Mouse (Mus musculus): Measurements from ENCODE around the gene Zcchc7. TPM values are rescaled to one million over a fixed set of nuclear protein-coding genes. Genes with fewer than 3 reads are reported as not detected.

Gene Zcchc7
- polyA plus RNA-seq, 1 experiment: 5.3 TPM

DNA sequence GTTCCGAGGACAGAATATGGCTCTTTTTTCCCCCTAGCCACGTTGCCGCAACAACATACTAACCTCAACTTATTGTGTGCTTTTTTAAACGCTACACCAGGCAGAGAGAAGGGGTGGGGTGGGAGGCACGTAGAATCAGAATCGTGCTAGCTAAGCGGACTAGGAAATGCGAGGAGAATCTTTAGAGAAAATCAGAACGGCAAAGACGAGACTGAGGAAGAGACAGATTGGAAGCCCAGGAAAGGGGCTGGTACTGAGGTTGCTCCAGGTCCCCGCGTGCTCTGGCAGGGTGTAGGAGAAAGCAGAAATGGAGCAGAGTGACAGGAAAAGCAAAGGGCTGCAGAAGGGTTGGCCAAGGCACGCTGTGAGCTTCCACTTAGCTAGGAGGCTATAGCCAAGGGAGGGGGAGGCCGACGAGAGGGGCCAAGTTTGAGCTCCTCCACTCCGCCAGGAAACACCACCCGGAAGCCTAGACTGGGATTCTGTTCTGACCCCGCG, 42.1 kb upstream of the Zcchc7 start:
- Histone ChIP-seq H3K4me3 (ENCODE audit: insufficient read depth, poor library complexity, severe bottlenecking) (no peak overlapping the region), H3K27me3 (ENCODE audit: control insufficient read depth, insufficient read depth, insufficient read length) (peaks cover 67% of the 10 kb centered on the region), H3K79me2 (ENCODE audit: control insufficient read depth, insufficient read depth) (no peaks in the 10 kb centered on the region), H3K36me3 (ENCODE audit: control insufficient read depth, insufficient read depth) (no peaks in the 10 kb centered on the region), H3K79me3 (ENCODE audit: low read depth) (no peaks in the 10 kb centered on the region), H3ac (ENCODE audit: control insufficient read depth, insufficient read length, low read depth) (no peak overlapping the region)
- TF ChIP-seq MYOD1 (IDR thresholded peaks at IDR 0.05; ENCODE audit: control insufficient read depth, insufficient read length, low read depth): no peak
- TF ChIP-seq CEBPB (IDR thresholded peaks at IDR 0.05; ENCODE audit: low read depth): no peak
- TF ChIP-seq MAX (IDR thresholded peaks at IDR 0.05): no peak
- TF ChIP-seq MYOG (IDR thresholded peaks at IDR 0.05; ENCODE audit: control insufficient read depth, extremely low read depth, insufficient read length): no peak
- TF ChIP-seq FOSL1 (IDR thresholded peaks at IDR 0.05; ENCODE audit: insufficient read depth, low read length, poor library complexity, severe bottlenecking): no peak
- TF ChIP-seq CTCF (IDR thresholded peaks at IDR 0.05; ENCODE audit: control insufficient read depth, insufficient read depth, insufficient read length): no peak
- TF ChIP-seq USF1 (IDR thresholded peaks at IDR 0.05; ENCODE audit: low read depth): no peak

DNA sequence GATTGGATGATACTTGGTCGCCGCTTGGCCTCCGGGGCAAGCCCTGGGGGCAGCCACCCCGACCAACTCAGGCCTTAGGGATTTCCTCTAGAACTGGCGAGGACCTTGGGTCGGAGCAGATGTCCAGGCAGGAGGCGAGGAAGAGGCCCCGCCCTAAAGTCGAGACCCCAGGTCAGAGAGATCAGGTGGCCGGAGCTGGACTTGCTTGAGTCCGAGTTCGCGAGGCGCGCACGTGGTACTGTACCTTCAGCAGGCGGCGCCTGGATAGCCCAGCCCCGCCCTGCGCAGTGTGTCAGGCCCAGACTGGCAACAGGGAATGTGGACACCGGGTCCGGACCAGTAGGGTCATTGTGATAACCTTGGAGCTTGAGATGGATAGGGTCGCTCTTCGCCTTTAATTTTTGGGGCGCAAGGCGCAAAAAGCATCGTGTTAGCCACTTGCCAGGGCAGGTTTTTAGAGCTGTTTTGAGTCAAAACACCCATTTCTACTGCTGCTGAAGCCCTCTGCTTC, 41.5 kb upstream of the Zcchc7 start:
- Histone ChIP-seq H3K27me3 (ENCODE audit: control insufficient read depth, insufficient read depth, insufficient read length) (peaks cover 67% of the 10 kb centered on the region), H3K4me3 (ENCODE audit: insufficient read depth, poor library complexity, severe bottlenecking) (no peak overlapping the region), H3ac (ENCODE audit: control insufficient read depth, insufficient read length, low read depth) (no peak overlapping the region), H3K36me3 (ENCODE audit: control insufficient read depth, insufficient read depth) (no peaks in the 10 kb centered on the region), H3K79me3 (ENCODE audit: low read depth) (no peaks in the 10 kb centered on the region), H3K79me2 (ENCODE audit: control insufficient read depth, insufficient read depth) (no peaks in the 10 kb centered on the region)
- no peak for TF ChIP-seq FOSL1 (IDR thresholded peaks at IDR 0.05; ENCODE audit: insufficient read depth, low read length, poor library complexity, severe bottlenecking)
- TF ChIP-seq MYOG (IDR thresholded peaks at IDR 0.05; ENCODE audit: control insufficient read depth, extremely low read depth, insufficient read length): no peak
- no peak for TF ChIP-seq MAX (IDR thresholded peaks at IDR 0.05)
- no peak for TF ChIP-seq USF1 (IDR thresholded peaks at IDR 0.05; ENCODE audit: low read depth)
- TF ChIP-seq CEBPB (IDR thresholded peaks at IDR 0.05; ENCODE audit: low read depth): no peak
- no peak for TF ChIP-seq MYOD1 (IDR thresholded peaks at IDR 0.05; ENCODE audit: control insufficient read depth, insufficient read length, low read depth)
- no peak for TF ChIP-seq CTCF (IDR thresholded peaks at IDR 0.05; ENCODE audit: control insufficient read depth, insufficient read depth, insufficient read length)

DNA sequence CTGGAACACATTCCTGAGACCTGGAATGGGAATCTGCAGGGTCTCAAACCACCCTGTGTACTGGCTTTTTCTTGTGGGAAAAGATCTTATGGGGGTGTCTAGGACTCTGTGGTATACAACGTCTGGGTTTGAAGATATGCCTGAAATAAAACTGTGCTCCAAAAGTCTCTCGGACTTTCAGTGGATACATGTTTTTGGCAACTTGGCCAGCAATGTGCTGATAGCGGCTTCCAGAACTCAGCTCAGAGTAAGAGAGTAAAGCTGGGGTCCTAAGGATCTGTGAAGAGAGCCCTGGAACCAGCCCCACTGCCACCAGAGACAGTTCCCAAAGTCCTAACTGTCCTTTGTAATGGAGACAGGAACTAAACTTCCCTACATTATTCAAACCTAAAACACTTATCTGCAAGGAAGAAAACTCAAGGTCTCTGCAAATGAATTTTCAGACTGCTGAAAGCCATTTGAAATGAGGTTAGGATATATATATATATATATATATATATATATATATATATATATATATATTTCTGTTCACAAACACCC, 40.0 kb upstream of the Zcchc7 start:
- TF ChIP-seq USF1 (IDR thresholded peaks at IDR 0.05; ENCODE audit: low read depth) (no peak), CTCF (IDR thresholded peaks at IDR 0.05; ENCODE audit: control insufficient read depth, insufficient read depth, insufficient read length) (no peak), CEBPB (IDR thresholded peaks at IDR 0.05; ENCODE audit: low read depth) (no peak), FOSL1 (IDR thresholded peaks at IDR 0.05; ENCODE audit: insufficient read depth, low read length, poor library complexity, severe bottlenecking) (no peak), MAX (IDR thresholded peaks at IDR 0.05) (no peak), MYOG (IDR thresholded peaks at IDR 0.05; ENCODE audit: control insufficient read depth, extremely low read depth, insufficient read length) (no peak), MYOD1 (IDR thresholded peaks at IDR 0.05; ENCODE audit: control insufficient read depth, insufficient read length, low read depth) (no peak)
- H3ac ChIP-seq (ENCODE audit: control insufficient read depth, insufficient read length, low read depth): no peak overlapping the region
- H3K4me3 ChIP-seq (ENCODE audit: insufficient read depth, poor library complexity, severe bottlenecking): no peak overlapping the region
- H3K36me3 ChIP-seq (ENCODE audit: control insufficient read depth, insufficient read depth): no peaks in the 10 kb centered on the region
- peaks cover 74% of the 10 kb centered on the region for H3K27me3 ChIP-seq (ENCODE audit: control insufficient read depth, insufficient read depth, insufficient read length)
- H3K79me2 ChIP-seq (ENCODE audit: control insufficient read depth, insufficient read depth): no peaks in the 10 kb centered on the region
- H3K79me3 ChIP-seq (ENCODE audit: low read depth): no peaks in the 10 kb centered on the region

DNA sequence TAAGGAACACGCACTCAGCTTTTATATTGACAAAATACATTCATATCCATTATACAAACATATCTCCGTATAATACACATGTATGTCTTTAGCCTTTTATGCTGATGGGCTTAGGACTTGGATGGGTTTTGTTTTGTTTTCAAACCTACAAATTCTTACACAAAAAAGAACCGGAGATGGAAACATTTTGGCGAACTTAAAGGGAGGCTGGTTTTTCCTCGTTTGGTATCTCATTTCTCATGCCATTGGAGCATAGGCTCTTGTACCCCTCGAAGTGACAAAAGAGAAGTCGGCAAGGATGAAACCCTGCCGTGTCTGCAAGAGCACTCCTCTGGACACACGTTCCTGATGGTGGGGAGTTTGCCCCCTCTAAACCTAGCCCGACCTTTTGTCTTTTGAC, 39.3 kb upstream of the Zcchc7 start:
- Histone ChIP-seq H3ac (ENCODE audit: control insufficient read depth, insufficient read length, low read depth) (no peak overlapping the region), H3K79me2 (ENCODE audit: control insufficient read depth, insufficient read depth) (no peaks in the 10 kb centered on the region), H3K36me3 (ENCODE audit: control insufficient read depth, insufficient read depth) (no peaks in the 10 kb centered on the region), H3K27me3 (ENCODE audit: control insufficient read depth, insufficient read depth, insufficient read length) (peaks cover 72% of the 10 kb centered on the region), H3K79me3 (ENCODE audit: low read depth) (no peaks in the 10 kb centered on the region), H3K4me3 (ENCODE audit: insufficient read depth, poor library complexity, severe bottlenecking) (no peak overlapping the region)
- TF ChIP-seq MYOD1 (IDR thresholded peaks at IDR 0.05; ENCODE audit: control insufficient read depth, insufficient read length, low read depth): no peak
- no peak for TF ChIP-seq CEBPB (IDR thresholded peaks at IDR 0.05; ENCODE audit: low read depth)
- TF ChIP-seq CTCF (IDR thresholded peaks at IDR 0.05; ENCODE audit: control insufficient read depth, insufficient read depth, insufficient read length): no peak
- TF ChIP-seq USF1 (IDR thresholded peaks at IDR 0.05; ENCODE audit: low read depth): no peak
- TF ChIP-seq MAX (IDR thresholded peaks at IDR 0.05): no peak
- no peak for TF ChIP-seq MYOG (IDR thresholded peaks at IDR 0.05; ENCODE audit: control insufficient read depth, extremely low read depth, insufficient read length)
- TF ChIP-seq FOSL1 (IDR thresholded peaks at IDR 0.05; ENCODE audit: insufficient read depth, low read length, poor library complexity, severe bottlenecking): no peak

DNA sequence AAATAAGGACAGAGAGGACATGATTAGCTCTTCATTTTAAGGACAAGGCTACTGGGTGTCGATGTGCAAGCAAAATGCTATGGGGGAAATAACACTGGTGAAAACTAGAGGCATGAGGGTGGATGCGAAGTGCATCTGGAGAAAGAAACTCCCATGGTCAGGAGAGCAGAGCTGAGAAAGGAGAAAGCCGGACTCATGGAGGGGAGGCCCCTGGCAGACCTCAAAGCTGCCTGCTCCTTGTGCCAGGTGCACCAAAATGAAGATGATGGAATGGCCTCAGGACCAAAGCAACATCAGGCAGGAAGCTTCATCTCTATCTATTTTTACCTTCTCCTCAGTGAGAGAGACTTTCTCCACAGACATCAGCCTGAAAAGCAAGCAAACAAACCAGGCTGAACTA, 38.0 kb upstream of the Zcchc7 start:
- Histone ChIP-seq H3K27me3 (ENCODE audit: control insufficient read depth, insufficient read depth, insufficient read length) (peaks cover 60% of the 10 kb centered on the region), H3K79me3 (ENCODE audit: low read depth) (no peaks in the 10 kb centered on the region), H3K4me3 (ENCODE audit: insufficient read depth, poor library complexity, severe bottlenecking) (no peak overlapping the region), H3ac (ENCODE audit: control insufficient read depth, insufficient read length, low read depth) (no peak overlapping the region), H3K36me3 (ENCODE audit: control insufficient read depth, insufficient read depth) (no peaks in the 10 kb centered on the region), H3K79me2 (ENCODE audit: control insufficient read depth, insufficient read depth) (no peaks in the 10 kb centered on the region)
- TF ChIP-seq MYOD1 (IDR thresholded peaks at IDR 0.05; ENCODE audit: control insufficient read depth, insufficient read length, low read depth): no peak
- no peak for TF ChIP-seq MYOG (IDR thresholded peaks at IDR 0.05; ENCODE audit: control insufficient read depth, extremely low read depth, insufficient read length)
- TF ChIP-seq FOSL1 (IDR thresholded peaks at IDR 0.05; ENCODE audit: insufficient read depth, low read length, poor library complexity, severe bottlenecking): no peak
- no peak for TF ChIP-seq MAX (IDR thresholded peaks at IDR 0.05)
- TF ChIP-seq USF1 (IDR thresholded peaks at IDR 0.05; ENCODE audit: low read depth): no peak
- TF ChIP-seq CTCF (IDR thresholded peaks at IDR 0.05; ENCODE audit: control insufficient read depth, insufficient read depth, insufficient read length): no peak
- TF ChIP-seq CEBPB (IDR thresholded peaks at IDR 0.05; ENCODE audit: low read depth): no peak

Data from C2C12 (cell line).